Mouse (Mus musculus) layer of hippocampus, adult 11-12 months (tissue): ENCODE measurements at regions not wholly inside any gene's neighbourhood (a gene's known extent, or its start where the extent isn't known, plus 50 kb on each side); places are given as distances from the start of the nearest gene placed in this dataset.

Experiments
- DNase-seq: peaks from one replicate; pipeline ENCODE4 v3.0.0; 2022; ENCODE audit warnings: low spot score

GRCm38 (mm10) chr9:16994169-16994568, 493.1 kb upstream of the Fat3 start:
- peak; percentile 2 for DNase-seq

DNA sequence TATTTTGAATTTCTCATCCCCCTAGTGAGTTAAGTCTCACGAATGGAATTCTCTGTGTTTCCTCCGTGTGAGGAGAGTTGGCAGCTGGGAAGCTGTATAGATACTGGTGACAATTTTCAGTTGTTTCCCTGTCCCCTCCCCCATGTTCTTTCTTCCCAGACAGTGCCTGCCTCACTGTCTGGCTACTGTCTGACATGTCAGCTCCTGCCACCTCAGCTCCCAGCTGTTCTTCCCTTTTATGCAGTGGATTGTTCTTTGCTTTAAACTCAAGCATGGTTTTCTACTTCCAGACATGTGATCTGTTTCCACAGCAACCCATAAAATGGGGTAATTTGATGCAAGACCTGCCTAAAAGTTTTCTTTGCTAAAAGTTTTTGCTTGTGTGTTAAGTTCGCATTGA, 487.0 kb upstream of the Fat3 start:
- DNase-seq, result no peak

DNA sequence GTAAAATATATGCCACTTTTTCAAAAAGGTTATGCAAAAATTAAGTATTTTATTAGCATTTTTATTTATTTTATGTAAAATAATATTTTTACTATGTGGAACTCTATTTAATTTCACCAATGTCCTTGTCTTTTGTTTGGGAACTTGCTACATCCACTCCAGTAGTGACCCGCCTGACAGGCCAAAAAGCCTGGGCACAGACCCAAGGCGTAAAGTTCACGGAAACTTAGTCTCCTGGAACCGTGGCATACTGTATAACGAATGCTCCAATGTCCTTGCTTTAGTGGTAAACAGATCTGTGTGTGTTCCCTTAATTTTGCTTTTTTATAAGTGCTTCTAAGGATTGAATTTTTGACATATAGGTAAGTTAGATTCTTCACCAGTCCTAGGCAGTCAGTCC, 476.2 kb upstream of the Fat3 start:
- DNase-seq, result no peak

DNA sequence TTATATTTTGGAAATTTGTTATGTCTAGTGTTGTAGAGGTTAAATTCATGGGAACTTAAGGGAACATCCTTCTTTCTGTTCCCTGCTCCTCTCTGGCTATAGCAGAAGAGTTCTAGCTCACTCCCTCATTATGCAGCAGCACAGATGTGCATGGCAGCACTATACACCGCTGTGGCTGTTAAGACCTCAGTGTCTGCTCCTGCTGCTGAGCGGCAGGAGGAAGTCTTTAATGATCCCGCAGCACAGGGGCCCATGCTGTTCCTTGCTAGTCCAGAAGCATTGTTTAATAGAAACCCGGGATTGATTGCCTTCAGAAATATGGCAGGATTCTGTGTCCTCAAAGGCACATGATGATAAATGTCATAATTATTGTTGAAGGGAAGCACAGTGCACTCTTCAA, 469.3 kb upstream of the Fat3 start:
- DNase-seq, result no peak

- DNase-seq, result no peak
Measured at GRCm38 (mm10) chr9:16933602-16934001, 432.5 kb upstream of the Fat3 start.

DNA sequence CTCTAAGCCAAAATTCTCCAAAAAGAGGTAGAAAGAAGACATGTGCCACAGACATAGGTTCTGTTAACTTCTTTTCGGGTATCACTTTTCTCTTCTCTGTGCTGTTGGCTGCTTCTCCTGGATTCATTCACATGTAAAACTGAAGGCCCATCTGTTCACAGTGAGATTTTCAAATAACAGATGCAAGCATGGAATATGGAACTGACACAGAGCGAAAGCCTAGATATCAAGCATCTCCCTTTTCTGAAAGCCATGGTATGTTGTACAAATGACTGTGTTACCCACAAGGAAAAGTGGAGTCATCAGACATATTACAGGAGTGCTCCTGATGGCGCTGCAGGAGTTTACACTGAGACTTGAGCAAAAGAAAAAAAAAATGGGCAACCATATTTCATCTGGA, 430.5 kb upstream of the Fat3 start:
- DNase-seq, result peak; percentile 46

GRCm38 (mm10) chr9:16926315-16926984, 425.4 kb upstream of the Fat3 start:
- no peak for DNase-seq

DNA sequence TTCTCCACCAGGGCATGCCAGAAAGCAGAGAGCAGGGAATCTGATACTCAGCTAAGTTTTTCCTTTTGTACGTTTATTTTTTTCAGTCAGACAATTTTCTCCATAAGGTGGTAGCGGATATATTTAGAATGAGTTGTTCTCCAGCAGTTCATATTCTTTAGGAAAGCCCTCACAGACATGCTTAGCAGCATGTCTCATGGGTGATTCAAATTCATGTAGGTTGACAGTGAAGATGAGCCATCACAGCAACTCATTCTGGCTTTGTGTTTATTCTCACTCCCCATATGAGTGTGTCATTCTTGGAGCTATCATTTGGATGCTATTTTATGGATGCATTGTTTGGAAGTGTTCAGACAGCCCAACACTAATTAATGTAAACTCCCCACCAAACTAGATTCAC, 424.2 kb upstream of the Fat3 start:
- no peak for DNase-seq

DNA sequence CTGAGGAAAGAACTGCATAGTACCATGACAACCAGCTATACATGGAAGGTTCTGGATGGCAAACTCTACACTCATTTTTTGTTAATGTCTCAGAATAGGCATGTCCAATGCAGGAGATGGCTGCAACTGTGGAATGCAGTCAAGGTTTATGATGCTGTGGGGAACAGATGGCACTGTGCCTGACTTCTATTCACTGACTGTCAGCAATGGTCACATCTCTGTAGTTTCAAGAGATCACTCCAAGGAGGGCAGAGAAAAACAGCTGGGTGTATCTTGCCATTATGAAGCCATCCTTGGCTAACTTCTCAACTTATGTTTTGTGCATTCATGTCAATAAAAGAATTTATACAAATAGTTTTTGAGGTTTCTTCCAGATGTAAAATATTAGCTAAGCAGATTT, 405.1 kb upstream of the Fat3 start:
- no peak for DNase-seq

GRCm38 (mm10) chr9:16899060-16899459, 398.0 kb upstream of the Fat3 start:
- no peak for DNase-seq

GRCm38 (mm10) chr9:16852458-16853026, 351.5 kb upstream of the Fat3 start:
- no peak for DNase-seq

GRCm38 (mm10) chr9:16808494-16808893, 307.4 kb upstream of the Fat3 start:
- DNase-seq, result no peak

DNA sequence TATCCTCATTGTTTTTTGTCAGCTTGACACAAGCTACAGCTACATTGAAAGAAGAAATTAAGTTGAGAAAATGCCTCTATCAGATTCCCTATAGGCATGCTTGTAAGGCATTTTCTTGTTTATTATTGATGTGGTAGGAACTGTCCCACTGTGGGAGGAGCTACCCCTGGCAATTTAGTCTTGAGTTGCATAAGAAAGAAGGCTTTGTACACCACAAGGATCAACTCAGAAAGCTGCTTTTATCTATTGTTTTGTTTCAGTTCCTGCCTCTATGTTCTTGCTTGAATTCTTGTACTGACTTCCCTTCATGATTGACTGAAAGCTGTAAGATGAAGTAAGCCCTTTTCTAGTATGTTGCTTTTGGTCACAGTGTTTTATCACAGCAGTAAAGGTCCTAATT, 271.8 kb upstream of the Fat3 start:
- DNase-seq, result no peak

DNA sequence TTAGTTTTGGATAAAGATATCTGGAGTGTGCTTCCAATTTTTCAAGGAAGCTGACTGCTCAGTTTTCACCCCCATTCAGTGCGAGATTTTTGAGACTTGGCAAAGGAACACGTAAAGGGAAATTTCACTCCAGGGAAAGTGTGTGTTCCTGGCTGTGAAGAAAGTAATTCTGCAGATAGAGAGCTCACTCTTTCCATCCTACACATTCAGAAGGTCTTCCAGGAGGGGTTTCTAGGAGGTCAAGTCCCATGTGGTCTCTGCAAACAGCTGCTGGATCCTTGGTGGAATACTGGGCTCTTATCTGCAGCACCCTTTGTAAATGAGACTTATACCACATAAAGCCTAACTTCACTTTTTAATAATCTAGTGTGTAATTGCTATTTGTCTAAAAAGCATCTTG, 226.6 kb upstream of the Fat3 start:
- no peak for DNase-seq

GRCm38 (mm10) chr9:16702431-16702830, 201.3 kb upstream of the Fat3 start:
- DNase-seq, result no peak

GRCm38 (mm10) chr9:16661527-16661926, 160.4 kb upstream of the Fat3 start:
- no peak for DNase-seq

DNA sequence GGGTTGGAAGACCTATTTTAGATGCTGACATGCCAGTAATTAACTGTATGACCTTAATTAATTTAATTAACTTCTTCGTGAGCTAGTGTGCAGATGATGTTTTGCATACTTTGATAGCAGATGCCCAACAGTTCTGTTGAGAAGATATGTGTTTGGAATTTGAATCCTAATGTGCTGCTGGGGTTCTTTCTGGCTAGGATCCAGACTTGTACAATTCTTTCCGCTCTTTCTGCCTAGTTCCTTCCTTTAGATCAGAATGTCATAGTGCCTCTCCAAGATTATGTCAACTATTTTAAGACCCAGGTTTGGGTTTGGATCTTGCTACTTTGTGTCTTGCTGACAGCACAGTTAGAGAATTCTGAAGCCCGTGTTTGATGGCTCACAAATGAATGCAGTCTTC, 159.9 kb upstream of the Fat3 start:
- DNase-seq, result no peak
